Mouse (Mus musculus) heart, adult 2 months (tissue): ENCODE data around the gene Hyal1.

Experiments
- CTCF ChIP-seq: fragments of 200-600 bp; IDR thresholded peaks from 2 replicates; pipeline ENCODE4 v1.8.1; 2022; ENCODE audit warnings: antibody characterized with exemption, mild to moderate bottlenecking, moderate library complexity
- EP300 ChIP-seq: fragments of 200-500 bp; IDR thresholded peaks from 2 replicates; pipeline ENCODE4 v1.6.1; 2011; ENCODE audit warnings: low read depth, low read length, control low read depth; ENCODE audit not compliant: insufficient read depth
- POLR2A ChIP-seq: fragments of 200-500 bp; IDR thresholded peaks from 2 replicates; pipeline ENCODE4 v1.6.1; 2011; ENCODE audit warnings: mild to moderate bottlenecking, low read depth, low read length, control low read depth; ENCODE audit not compliant: insufficient read depth

GRCm38 (mm10) chr9:107541005-107541404 is 35.7 kb upstream of the Hyal1 start:
- no peak for TF ChIP-seq POLR2A
- no peak for TF ChIP-seq CTCF
- no peak for TF ChIP-seq EP300
